Mouse (Mus musculus) layer of hippocampus, adult 11-12 months (tissue): ENCODE data around the gene Clec1a.

ENCODE experiments used
- DNase-seq: peaks from one replicate; pipeline ENCODE4 v3.0.0; 2022; ENCODE audit warnings: low spot score

Gene Clec1a

GRCm38 (mm10) chr6:129405999-129406398 is 45.8 kb downstream of the Clec1a start:
- no peak for DNase-seq

DNA sequence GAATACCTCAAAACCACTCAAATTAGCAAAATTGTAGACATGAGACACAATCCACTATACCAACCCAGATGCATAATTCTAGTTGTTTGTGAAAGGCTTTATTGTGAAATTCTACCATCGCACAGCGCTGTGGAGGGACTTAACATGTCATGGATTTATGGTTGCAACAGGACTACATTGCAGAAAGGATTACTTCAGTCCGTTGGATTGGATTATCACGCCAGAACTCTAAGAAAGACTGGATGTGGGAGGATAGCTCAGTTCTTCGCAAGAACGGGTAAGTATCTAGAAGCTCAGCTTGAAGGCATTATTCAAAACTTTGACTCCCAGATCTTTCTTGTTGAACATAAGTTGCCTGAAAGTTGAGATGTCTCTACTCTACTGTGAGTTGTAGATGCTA is 48.4 kb downstream of the Clec1a start:
- DNase-seq, result no peak

DNA sequence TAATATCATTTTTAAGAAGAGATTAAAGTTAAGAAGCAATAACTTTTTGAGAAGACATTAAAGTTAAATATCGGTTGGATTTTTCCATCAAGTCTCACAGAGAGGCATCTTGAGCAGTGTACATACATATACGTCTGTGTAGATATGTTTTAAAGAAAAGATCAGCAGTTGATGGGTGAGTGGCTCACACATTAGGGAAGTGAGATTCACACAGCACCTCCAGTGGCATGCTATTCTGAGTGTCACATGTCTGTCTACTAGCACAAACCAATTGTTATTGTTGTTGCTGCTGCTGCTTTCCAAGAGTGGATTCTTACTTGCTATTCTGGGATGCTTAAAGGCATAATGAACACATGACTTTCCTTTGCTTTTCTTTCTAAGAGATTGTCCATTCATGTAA is 49.4 kb downstream of the Clec1a start:
- DNase-seq, result no peak

DNA sequence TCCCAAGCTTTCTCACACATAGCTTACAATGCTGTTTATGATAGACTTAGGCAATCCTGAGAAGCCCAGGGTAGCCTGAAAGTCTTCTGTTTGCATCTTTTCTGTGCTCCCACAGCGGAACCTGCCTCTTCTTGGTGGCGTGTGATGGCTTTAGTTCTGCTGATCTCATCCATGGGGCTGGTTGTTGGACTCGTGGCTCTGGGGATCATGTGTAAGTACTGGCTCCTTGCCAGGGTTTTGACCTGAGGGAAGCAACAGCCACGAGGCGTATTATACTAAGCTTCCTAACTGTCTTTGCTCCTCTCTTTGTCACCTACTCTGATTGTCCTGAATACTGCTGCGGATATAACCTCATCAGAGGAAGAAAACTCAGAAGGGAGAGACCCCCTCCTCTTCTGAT is 51.9 kb downstream of the Clec1a start:
- peak; percentile 54 for DNase-seq

GRCm38 (mm10) chr6:129396997-129397396 is 54.8 kb downstream of the Clec1a start, which contains the start of gene Clec1b:
TSS of gene Clec1b (plus strand) at chr6:129397297.
- no peak for DNase-seq

DNA sequence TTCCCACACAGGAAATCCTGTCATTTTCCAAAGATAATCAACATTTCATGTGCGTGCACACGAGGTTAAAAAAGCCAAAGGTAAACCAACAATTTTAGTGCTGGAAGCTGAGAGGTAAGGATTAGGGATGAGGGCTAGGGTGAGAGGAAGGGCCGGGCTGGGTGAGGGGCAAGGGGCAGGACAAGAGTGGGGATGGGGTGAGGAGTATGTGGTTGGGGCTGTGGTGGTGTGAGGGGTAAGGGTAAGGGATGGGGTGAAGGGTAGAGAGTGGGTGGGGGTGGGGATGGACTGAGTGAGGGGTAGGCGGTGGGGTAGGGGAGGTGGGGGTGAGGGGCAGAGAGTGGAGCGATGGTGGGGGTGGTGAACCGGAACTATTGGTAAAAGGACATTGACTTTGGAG is 58.1 kb downstream of the Clec1a start:
- DNase-seq, result no peak

GRCm38 (mm10) chr6:129393087-129393720 is 58.6 kb downstream of the Clec1a start:
- no peak for DNase-seq

DNA sequence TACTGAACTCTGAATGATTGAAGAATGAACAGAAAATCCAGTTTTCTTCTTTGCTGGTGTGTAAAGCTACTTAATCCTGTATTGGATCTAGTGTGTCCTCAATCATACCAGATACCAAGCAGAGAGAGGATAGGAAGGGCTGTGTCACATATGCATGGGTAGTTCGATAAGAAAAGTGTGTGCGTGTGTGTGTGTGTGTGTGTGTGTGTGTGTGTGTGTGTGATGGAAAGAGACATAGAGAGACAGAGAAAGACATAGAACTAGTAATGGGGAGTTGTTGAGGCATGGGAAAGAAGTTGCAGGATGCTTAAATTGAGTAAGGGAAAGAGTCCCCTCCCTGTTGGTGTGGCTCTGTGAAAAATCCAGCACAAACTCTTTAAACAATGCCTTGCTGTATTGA is 66.0 kb downstream of the Clec1a start, which contains the start of gene Clec12b:
Gene Clec12b, minus strand, starts transcription at position 101 of the 400 bp plus-strand sequence.
- no peak for DNase-seq

- no peak for DNase-seq
Observed at GRCm38 (mm10) chr6:129385000-129385399, 66.8 kb downstream of the Clec1a start.

GRCm38 (mm10) chr6:129383466-129383865 is 68.3 kb downstream of the Clec1a start:
- DNase-seq, result no peak

- no peak for DNase-seq
Observed at GRCm38 (mm10) chr6:129381736-129382135, 70.1 kb downstream of the Clec1a start.

DNA sequence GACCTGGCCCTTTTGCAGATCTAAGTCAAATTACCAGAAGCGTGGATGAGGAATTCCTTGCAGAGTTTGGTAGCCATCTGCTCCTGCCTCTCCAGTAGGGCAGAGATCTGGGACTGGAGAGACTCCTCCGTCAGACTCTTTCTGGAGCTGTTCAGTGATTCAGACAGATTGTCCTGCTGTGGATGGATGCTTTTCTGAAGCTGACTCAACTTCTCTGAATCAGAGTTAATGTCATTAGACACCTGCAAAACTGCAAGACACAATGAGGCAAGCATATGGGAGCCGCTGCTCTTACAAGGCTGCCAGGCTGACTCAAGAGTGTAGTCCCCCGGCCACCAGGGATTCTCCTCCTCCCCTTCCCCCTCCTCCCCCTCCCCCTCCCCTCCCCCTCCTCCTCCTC is 71.3 kb downstream of the Clec1a start:
- DNase-seq, result no peak

GRCm38 (mm10) chr6:129374937-129375471 is 76.8 kb downstream of the Clec1a start:
- no peak for DNase-seq
